Mouse (Mus musculus): ENCODE results near the gene Ecsit.

- TF ChIP-seq CTCF (IDR thresholded peaks at IDR 0.05), result no peak
- no peak for TF ChIP-seq POLR2A (IDR thresholded peaks at IDR 0.05; ENCODE audit: insufficient read depth, low read depth, low read length)
- TF ChIP-seq EP300 (IDR thresholded peaks at IDR 0.05; ENCODE audit: insufficient read depth, low read depth, low read length), result no peak
These were observed 34.8 kb downstream of the Ecsit start for GRCm38 (mm10) chr9:22050351-22050889.
